Mouse (Mus musculus) left cerebral cortex, adult 18-20 months (tissue): ENCODE data around the gene Akap13. TPM values are rescaled to one million over a fixed set of nuclear protein-coding genes. Genes with fewer than 3 reads are reported as not detected.
"Not testable (repeated sequence)": the region's sequence is repeated elsewhere in the genome, so short reads cannot be mapped to it uniquely, and the experiment has no call there.

Source experiments
- DNase-seq, 2 experiments: peaks; one replicate each; pipeline ENCODE4 v3.0.0; 2021 to 2022; ENCODE audit warnings: low spot score in 2 of 2, mixed read lengths in 1 of 2
- total RNA-seq, 2 experiments: library from RNA; stranded (reverse); gene quantifications; 2 replicates each; pipeline ENCODE4 v1.2.3; 2021

Gene Akap13
- total RNA-seq, 2 experiments from 2014 or later, result 22.2 to 23.5 TPM

GRCm38 (mm10) chr7:75753192-75753783 lies 298.0 kb downstream of the Akap13 start:
- no peak for DNase-seq

DNA sequence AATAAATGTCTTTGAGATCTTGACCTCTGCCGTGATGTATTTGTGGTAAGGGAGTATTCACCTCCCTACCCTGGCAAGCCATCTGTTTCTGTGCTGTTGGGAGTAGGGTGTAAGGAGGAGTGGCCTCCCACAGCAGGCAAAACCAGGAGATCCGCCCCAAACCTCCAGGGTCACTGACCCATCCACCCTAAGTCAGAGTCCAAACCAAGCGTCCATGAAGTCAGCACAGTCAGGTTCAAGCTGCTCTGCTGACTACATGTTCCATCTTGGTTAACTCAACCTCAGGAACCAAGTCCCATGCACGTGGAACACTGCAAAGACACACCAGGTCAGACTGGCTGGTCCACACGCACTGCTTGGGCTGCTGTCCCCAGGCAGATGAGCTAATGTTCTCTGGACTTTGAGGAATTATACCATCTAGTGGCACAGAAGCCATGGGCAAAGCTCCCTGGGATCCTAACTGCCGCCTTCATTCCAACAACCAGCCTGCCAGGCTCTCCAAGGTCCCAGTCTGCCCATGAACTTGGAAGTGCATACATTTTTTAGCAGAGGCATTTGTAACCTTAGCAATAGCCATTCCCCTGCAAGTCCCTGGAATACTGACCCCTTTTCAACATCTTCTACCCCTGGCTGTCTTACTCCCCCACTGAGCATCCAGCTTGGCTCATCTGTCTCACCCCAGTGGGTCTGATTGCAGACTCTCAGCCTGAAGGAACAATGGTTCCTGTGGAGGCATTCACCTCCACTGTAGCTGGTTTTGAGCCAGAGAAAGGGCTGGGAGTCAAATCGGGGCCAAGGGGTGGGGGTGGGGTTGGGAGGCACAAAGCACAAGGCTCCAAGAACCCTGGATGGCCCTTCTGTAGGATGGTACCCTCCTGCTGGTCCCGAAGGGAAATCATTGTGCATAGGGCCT lies 299.5 kb downstream of the Akap13 start:
- DNase-seq, result no peak

- DNase-seq, result no peak
Measured at GRCm38 (mm10) chr7:75755861-75756449, 300.6 kb downstream of the Akap13 start.

DNA sequence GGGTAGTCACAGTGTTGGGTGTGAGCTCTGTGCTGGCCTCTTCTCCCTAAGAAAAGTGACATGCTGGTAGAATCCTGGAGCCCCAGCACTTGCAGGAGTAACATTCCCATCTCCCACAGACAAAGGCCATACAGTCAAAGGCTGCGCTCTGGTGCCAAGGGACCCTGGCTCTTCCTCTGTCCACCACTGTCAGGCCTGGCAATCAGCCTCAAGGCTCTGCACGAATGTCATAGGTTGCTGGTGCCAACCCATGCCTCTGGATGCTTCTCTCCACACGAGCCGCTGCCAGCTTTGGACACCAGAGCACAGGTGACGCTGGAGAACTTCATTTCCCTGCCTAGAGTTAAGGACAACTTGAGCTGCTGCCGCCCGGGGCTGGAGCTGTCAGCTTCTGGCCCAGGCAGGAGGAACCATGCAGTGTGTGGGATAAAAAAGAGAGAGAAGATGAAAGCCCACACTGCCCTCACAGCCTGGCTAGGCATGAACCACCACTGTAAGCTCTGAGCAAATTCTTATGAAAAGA lies 304.7 kb downstream of the Akap13 start:
- DNase-seq, result no peak

- not testable (repeated sequence) for DNase-seq
Measured at GRCm38 (mm10) chr7:75760661-75761319, 305.5 kb downstream of the Akap13 start.

GRCm38 (mm10) chr7:75762225-75762624 lies 306.9 kb downstream of the Akap13 start:
- DNase-seq, result not testable (repeated sequence)

- not testable (repeated sequence) for DNase-seq
Measured at GRCm38 (mm10) chr7:75767080-75767769, 311.9 kb downstream of the Akap13 start.

DNA sequence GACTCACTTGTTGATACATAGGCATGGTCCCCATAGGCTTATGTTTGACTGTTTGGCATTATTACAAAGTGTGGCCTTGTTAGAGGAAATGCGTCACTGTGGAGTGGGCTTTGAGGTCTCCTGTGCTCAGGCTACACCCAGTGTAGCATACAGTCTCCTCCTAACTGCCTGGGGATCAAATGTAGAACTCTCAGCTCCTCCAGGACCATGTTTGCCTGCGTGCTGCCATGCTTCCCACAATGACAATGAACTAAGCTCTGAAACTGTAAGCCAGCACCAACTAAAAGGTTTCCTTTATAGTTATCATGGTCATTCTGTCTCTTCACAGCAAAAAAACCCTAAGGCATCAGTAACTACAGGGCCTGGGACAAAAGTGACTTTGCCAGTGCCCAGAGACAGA lies 312.8 kb downstream of the Akap13 start:
- no peak for DNase-seq

DNA sequence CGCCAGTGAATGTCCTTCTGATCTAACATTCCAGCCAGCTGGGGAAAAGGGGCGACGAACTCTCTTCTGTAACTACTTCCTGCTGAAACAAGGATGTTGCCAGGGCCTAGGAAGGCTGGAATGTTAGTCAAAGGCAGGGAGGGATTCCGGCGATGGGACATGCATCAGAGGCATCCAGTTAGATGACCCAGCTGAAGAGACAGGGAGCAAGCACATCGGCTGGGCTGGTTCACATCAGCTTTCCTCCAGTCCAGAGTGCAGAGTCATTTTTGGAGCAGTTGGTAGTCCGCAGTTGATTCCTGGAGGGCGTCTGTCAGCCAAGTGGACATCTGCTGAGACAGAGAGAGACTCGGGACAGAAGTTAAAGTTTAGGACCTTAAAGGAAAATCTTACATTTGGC lies 314.6 kb downstream of the Akap13 start:
- no peak for DNase-seq

DNA sequence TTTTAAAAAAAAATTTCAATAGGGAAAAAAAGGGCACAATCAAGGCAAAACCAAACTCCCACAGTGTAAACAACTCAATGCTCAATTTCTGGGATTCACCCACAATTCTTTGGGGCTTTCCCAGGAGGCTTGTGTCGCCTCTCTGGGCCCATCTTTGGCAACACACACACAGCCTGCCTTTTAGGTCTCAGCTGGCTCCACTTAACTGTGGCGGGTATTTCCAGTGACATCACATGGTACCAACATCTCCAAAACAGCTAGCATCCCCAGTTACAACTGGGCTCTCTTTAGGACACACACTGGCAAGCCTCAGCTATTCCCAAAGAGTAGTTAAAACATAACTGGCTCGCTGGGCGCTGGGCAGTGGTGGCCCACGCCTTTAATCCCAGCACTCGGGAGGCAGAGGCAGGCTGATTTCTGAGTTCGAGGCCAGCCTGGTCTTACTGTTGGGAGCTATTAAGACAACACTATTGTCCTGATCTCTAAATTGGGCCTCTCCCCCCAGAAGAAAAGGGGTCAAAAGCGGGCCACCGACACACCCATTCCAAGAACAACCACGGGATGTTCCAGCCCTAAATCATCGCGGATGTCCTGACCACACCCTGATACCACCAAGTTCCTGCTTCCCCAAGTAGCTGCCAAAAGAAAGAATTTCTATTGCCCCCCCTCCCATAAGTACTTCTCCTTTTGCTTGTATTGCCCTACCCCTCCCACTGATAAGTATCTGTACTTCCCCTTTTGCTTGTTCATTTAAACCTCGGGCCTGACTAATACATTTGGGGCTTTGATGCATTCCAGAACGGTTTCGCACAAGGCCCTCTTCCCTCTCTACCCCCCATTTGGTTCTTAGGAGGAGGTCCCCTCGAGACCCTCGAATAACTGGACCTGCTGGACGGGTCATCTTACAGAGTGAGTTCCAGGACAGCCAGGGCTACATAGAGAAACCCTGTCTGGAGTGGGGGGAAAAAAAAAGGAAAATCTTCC lies 319.1 kb downstream of the Akap13 start:
- not testable (repeated sequence) for DNase-seq

DNA sequence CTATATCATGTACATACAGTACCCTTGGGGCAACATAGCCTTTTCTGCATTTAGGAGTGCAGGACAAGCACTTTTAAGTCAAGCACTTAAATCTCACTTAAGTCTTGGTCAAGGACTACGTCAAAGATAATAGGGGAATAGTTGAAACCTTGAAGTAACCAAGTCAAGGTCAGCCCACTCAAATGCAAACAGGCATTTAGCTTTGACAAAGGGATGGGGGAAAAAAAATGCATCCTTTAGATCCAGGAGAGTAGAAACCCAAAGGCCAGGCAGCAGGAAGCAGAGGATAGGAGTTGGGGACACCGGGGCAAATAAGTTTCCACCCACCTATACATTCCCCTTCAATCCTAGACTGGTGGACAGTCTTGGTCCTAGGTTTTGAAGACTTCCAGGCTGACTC lies 322.7 kb downstream of the Akap13 start:
- DNase-seq, result no peak

DNA sequence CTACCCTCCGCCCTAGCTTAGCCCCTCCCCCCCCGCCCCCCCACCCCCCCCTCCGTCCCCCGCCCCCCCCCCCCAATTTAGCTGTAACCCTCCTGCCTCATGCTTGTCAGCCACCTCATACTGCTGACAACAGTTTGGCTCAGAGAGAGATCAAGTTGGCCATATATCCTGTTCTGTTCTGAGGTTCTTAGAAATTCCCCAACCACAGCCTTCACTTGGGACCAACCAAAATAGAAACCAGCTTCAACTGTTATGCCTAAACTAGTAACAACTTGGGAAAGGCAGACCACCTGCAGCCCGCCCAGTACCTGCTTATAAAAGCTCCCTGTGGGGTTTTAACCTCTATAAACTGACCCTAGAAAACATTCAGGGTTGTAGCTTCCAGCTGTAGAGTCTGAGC lies 325.5 kb downstream of the Akap13 start:
- no peak for DNase-seq

DNA sequence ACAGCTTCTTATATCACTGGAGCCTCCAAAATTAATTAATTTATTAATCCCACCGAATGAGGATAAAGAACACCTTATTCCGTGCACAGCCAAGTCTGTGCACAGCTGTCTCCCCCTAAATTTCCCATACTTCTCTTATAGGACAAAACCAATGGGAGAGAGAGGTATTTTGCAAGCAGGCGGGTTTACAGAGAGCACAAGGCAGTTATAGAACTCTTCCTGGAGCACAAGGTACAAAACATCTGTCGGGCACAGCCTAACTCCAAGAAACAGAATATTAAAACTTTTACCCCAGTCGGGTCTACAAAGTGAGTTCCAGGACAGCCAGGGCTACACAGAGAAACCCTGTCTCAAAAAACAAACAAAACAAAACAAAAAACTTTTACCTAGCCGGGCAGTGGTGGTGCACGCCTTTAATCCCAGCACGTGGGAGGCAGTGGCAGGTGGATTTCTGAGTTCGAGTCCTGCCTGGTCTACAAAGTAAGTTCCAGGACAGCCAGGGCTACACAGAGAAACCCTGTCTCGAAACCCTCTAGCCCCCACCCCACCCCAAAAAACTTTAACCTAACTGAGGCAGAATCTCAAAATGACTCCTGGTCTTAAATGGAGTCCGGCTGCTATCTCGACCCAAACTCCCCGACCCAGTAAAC lies 326.1 kb downstream of the Akap13 start:
- DNase-seq, result no peak

DNA sequence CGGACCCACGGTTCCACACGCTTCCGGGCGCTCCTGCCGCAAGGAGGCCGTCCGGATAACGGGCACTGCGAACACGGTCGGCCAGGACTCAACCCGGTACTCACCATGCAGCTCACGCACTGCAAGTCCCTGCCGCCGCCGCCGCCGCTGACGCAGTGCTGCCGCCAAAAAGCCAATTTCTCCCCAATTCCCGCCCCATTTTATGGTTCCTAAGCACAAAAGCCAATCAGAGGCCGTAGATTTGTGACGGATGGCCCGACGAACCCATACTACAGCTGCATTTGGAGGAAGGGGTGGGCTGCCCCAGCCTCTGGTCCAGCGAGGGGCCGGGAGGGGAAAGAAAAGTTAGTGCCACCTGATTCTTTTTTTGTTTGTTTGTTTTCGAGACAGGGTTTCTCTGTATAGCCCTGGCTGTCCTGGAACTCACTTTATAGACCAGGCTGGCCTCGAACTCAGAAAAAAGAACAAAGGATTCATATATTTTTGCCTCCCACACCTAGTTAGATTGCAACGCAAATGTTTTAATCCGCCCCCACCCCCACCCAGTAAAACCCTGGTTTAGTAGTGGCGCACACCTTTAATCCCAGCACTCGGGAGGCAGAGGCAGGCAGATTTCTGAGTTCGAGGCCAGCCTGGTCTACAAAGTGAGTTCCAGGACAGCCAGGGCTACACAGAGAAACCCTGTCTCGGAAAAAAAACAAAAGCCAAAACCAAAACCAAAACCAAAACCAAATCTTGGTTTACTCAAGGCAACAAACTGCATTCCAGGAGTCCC lies 326.8 kb downstream of the Akap13 start:
- DNase-seq, result peak; percentile 70 to 76

GRCm38 (mm10) chr7:75782723-75783011 lies 327.3 kb downstream of the Akap13 start:
- DNase-seq, result no peak

GRCm38 (mm10) chr7:75785388-75786328 lies 330.3 kb downstream of the Akap13 start:
- no peak for DNase-seq

DNA sequence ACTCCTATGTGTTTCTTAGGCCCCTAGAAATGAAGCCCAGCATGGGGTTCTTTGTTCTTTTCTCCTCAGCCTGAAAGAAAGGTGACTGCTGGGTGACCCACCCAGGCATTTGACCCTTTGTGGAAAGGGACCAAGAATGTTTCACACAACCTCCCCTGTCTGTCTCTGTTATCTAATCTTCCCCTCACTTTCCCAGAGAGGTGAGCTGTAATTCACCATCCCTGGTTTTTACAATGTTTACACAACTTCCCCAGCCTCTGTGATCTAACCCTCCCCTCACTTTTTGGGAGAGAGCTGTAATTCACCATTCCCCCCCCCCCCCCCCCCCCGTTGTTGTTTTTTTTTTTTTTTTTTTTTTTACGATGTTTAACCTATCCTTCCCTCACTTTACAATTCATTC lies 331.5 kb downstream of the Akap13 start:
- DNase-seq, result no peak
